Mouse (Mus musculus) embryonic facial prominence, embryonic 12.5 days (tissue): ENCODE results near the gene Kif5c. TPM values are rescaled to one million over a fixed set of nuclear protein-coding genes. Genes with fewer than 3 reads are reported as not detected.

ENCODE experiments used
- ATAC-seq: fragments of 200-750 bp; cut with Nextera tagmentation; 2 replicates; pipeline ENCODE4 v1.8.0; 2017; ENCODE audit not compliant: insufficient number of reproducible peaks, insufficient read depth, low FRiP score, low TSS enrichment
- H3K27ac ChIP-seq: fragments of 300-500 bp; sonication (generic); 2 replicates; pipeline ENCODE4 v1.5.1; 2016; ENCODE audit warnings: mild to moderate bottlenecking
- H3K27me3 ChIP-seq: fragments of 300-500 bp; sonication (generic); 2 replicates; pipeline ENCODE4 v1.6.1; 2016; ENCODE audit warnings: mild to moderate bottlenecking, moderate library complexity
- H3K36me3 ChIP-seq: fragments of 300-500 bp; sonication (generic); 2 replicates; pipeline ENCODE4 v1.6.1; 2016; ENCODE audit warnings: mild to moderate bottlenecking
- H3K4me1 ChIP-seq: fragments of 300-500 bp; sonication (generic); 2 replicates; pipeline ENCODE4 v1.6.1; 2016
- H3K4me2 ChIP-seq: fragments of 300-500 bp; sonication (generic); replicated peaks from 2 replicates; pipeline ENCODE4 v1.6.1; 2016; ENCODE audit warnings: mild to moderate bottlenecking, moderate library complexity
- H3K4me3 ChIP-seq: fragments of 300-500 bp; sonication (generic); 2 replicates; pipeline ENCODE4 v1.5.1; 2016; ENCODE audit warnings: mild to moderate bottlenecking
- H3K9ac ChIP-seq: fragments of 300-500 bp; sonication (generic); 2 replicates; pipeline ENCODE4 v1.6.1; 2016; ENCODE audit warnings: mild to moderate bottlenecking, moderate library complexity
- H3K9me3 ChIP-seq: fragments of 300-500 bp; sonication (generic); 2 replicates; pipeline ENCODE4 v1.6.1; 2016; ENCODE audit warnings: mild to moderate bottlenecking, moderate library complexity
- WGBS: fragments of 180-500 bp; shearing (Covaris S2); methylation state at CpG from one replicate; pipeline ENCODE4 v1.1.7; 2016; 5-methylcytosine and 5-hydroxymethylcytosine counted together
- polyA plus RNA-seq: library from polyadenylated mRNA; unstranded; fragments of >200 nt; fragmentation: Nextera tagmentation; extraction: Ambion mirVana; gene quantifications from 2 replicates; pipeline ENCODE4 v1.2.1, GENCODE M21; 2016

Gene Kif5c
- polyA plus RNA-seq, 1 experiment from 2014 or later = 25.9 TPM

GRCm38 (mm10) chr2:49676020-49676419 is 56.9 kb downstream of the Kif5c start:
- H3K9me3 ChIP-seq = no peaks in the 10 kb centered on the region
- no peaks in the 10 kb centered on the region for H3K27me3 ChIP-seq
- no peak overlapping the region for H3K4me2 ChIP-seq
- H3K36me3 ChIP-seq = 0 out of 2 replicates have a peak, but pooled peaks cover 4% of the 10 kb centered on the region
- ATAC-seq = no peak
- WGBS = 83% methylated on average over 12 of the region's 12 CpGs
- no peak overlapping the region for H3K4me3 ChIP-seq
- H3K27ac ChIP-seq = no peak overlapping the region
- no peak overlapping the region for H3K9ac ChIP-seq
- peaks cover 33% of the 10 kb centered on the region for H3K4me1 ChIP-seq

GRCm38 (mm10) chr2:49678386-49678785 is 59.3 kb downstream of the Kif5c start:
- H3K4me1 ChIP-seq = peaks cover 19% of the 10 kb centered on the region
- no peak overlapping the region for H3K4me2 ChIP-seq
- H3K27ac ChIP-seq = no peak overlapping the region; the same call in 1 of the 2 replicates
- no peak overlapping the region for H3K9ac ChIP-seq
- H3K27me3 ChIP-seq = no peaks in the 10 kb centered on the region
- WGBS = 77% methylated on average over 7 of the region's 7 CpGs
- 0 out of 2 replicates have a peak, but pooled peaks cover 4% of the 10 kb centered on the region for H3K36me3 ChIP-seq
- no peaks in the 10 kb centered on the region for H3K9me3 ChIP-seq
- no peak for ATAC-seq
- H3K4me3 ChIP-seq = no peak overlapping the region

GRCm38 (mm10) chr2:49679135-49679964 is 60.3 kb downstream of the Kif5c start:
- Histone ChIP-seq H3K9ac (no peak overlapping the region), H3K4me3 (no peak overlapping the region), H3K27me3 (no peaks in the 10 kb centered on the region), H3K4me1 (peaks cover 25% of the 10 kb centered on the region), H3K36me3 (0 out of 2 replicates have a peak, but pooled peaks cover 4% of the 10 kb centered on the region), H3K27ac (no peak overlapping the region), H3K9me3 (no peaks in the 10 kb centered on the region), H3K4me2 (no peak overlapping the region)
- peak; percentile 58; the same call in 1 of the 2 replicates for ATAC-seq
- 60% methylated on average over 16 of the region's 16 CpGs for WGBS

- H3K9me3 ChIP-seq = no peaks in the 10 kb centered on the region
- H3K36me3 ChIP-seq = no peaks in the 10 kb centered on the region
- H3K4me1 ChIP-seq = peaks cover 28% of the 10 kb centered on the region
- no peak for ATAC-seq
- no peak overlapping the region for H3K4me2 ChIP-seq
- no peak overlapping the region for H3K27ac ChIP-seq
- no peak overlapping the region for H3K9ac ChIP-seq
- no peak overlapping the region for H3K4me3 ChIP-seq
- H3K27me3 ChIP-seq = no peaks in the 10 kb centered on the region
- 81% methylated on average over 6 of the region's 6 CpGs for WGBS
Observed at GRCm38 (mm10) chr2:49682754-49683153, 63.7 kb downstream of the Kif5c start.

GRCm38 (mm10) chr2:49684808-49685207 is 65.7 kb downstream of the Kif5c start:
- 77% methylated on average over 2 of the region's 2 CpGs for WGBS
- Histone ChIP-seq H3K4me3 (no peak overlapping the region), H3K27ac (no peak overlapping the region), H3K27me3 (no peaks in the 10 kb centered on the region), H3K4me1 (peaks cover 9% of the 10 kb centered on the region; the same call in 1 of the 2 replicates), H3K9me3 (no peaks in the 10 kb centered on the region), H3K36me3 (no peaks in the 10 kb centered on the region), H3K4me2 (no peak overlapping the region), H3K9ac (no peak overlapping the region)
- no peak for ATAC-seq

- no peak for ATAC-seq
- Histone ChIP-seq H3K27ac (no peak overlapping the region), H3K36me3 (peaks cover under 1% of the 10 kb centered on the region; the same call in 1 of the 2 replicates)
Observed at GRCm38 (mm10) chr2:49690421-49690826, 71.3 kb downstream of the Kif5c start.

GRCm38 (mm10) chr2:49691441-49691840 is 72.3 kb downstream of the Kif5c start:
- Histone ChIP-seq H3K27ac (no peak overlapping the region), H3K9ac (no peak overlapping the region), H3K27me3 (no peaks in the 10 kb centered on the region), H3K36me3 (peaks cover 7% of the 10 kb centered on the region; the same call in 1 of the 2 replicates), H3K9me3 (no peaks in the 10 kb centered on the region), H3K4me3 (no peak overlapping the region), H3K4me1 (peaks cover 6% of the 10 kb centered on the region; the same call in 1 of the 2 replicates), H3K4me2 (no peak overlapping the region)
- 80% methylated on average over 5 of the region's 5 CpGs for WGBS
- no peak for ATAC-seq

More at GRCm38 (mm10) chr2:49690421-49690826, 71.3 kb downstream of the Kif5c start:
- Histone ChIP-seq H3K9me3 (no peaks in the 10 kb centered on the region), H3K4me1 (peaks cover 6% of the 10 kb centered on the region; the same call in 1 of the 2 replicates), H3K9ac (no peak overlapping the region), H3K27me3 (no peaks in the 10 kb centered on the region), H3K4me3 (no peak overlapping the region), H3K4me2 (no peak overlapping the region)
- WGBS = 69% methylated on average over 9 of the region's 9 CpGs

- no peak overlapping the region for H3K4me2 ChIP-seq
- no peak for ATAC-seq
- 66% methylated on average over 10 of the region's 10 CpGs for WGBS
- no peaks in the 10 kb centered on the region for H3K9me3 ChIP-seq
- H3K4me1 ChIP-seq = peaks cover 6% of the 10 kb centered on the region; the same call in 1 of the 2 replicates
- peaks cover 7% of the 10 kb centered on the region; the same call in 1 of the 2 replicates for H3K36me3 ChIP-seq
- no peak overlapping the region for H3K9ac ChIP-seq
- no peak overlapping the region for H3K4me3 ChIP-seq
- H3K27ac ChIP-seq = no peak overlapping the region
- no peaks in the 10 kb centered on the region for H3K27me3 ChIP-seq
Observed at GRCm38 (mm10) chr2:49694727-49695126, 75.6 kb downstream of the Kif5c start.

GRCm38 (mm10) chr2:49695461-49695860 is 76.4 kb downstream of the Kif5c start:
- H3K4me1 ChIP-seq = peaks cover 6% of the 10 kb centered on the region; the same call in 1 of the 2 replicates
- ATAC-seq = no peak
- H3K4me3 ChIP-seq = no peak overlapping the region
- H3K9me3 ChIP-seq = no peaks in the 10 kb centered on the region
- 80% methylated on average over 3 of the region's 3 CpGs for WGBS
- peaks cover 10% of the 10 kb centered on the region for H3K36me3 ChIP-seq
- H3K9ac ChIP-seq = no peak overlapping the region
- no peak overlapping the region for H3K27ac ChIP-seq
- H3K4me2 ChIP-seq = no peak overlapping the region
- H3K27me3 ChIP-seq = no peaks in the 10 kb centered on the region

- Histone ChIP-seq H3K27me3 (no peaks in the 10 kb centered on the region), H3K27ac (no peak overlapping the region), H3K4me3 (no peak overlapping the region), H3K9ac (no peak overlapping the region), H3K4me2 (no peak overlapping the region), H3K9me3 (no peaks in the 10 kb centered on the region), H3K36me3 (peaks cover 22% of the 10 kb centered on the region), H3K4me1 (no peaks in the 10 kb centered on the region)
- WGBS = 92% methylated on average over 5 of the region's 5 CpGs
- no peak for ATAC-seq
Observed at GRCm38 (mm10) chr2:49698851-49699250, 79.8 kb downstream of the Kif5c start.

- H3K4me2 ChIP-seq = no peak overlapping the region
- H3K27ac ChIP-seq = no peak overlapping the region
- ATAC-seq = no peak
- no peaks in the 10 kb centered on the region for H3K27me3 ChIP-seq
- no peak overlapping the region for H3K9ac ChIP-seq
- 86% methylated on average over 22 of the region's 22 CpGs for WGBS
- H3K4me1 ChIP-seq = no peaks in the 10 kb centered on the region
- no peak overlapping the region for H3K4me3 ChIP-seq
- peaks cover 27% of the 10 kb centered on the region for H3K36me3 ChIP-seq
- no peaks in the 10 kb centered on the region for H3K9me3 ChIP-seq
Observed at GRCm38 (mm10) chr2:49700176-49700971, 81.3 kb downstream of the Kif5c start.
